Mouse (Mus musculus) gastrocnemius, postnatal 14 days (tissue): ENCODE data around the gene Lima1. TPM values are rescaled to one million over a fixed set of nuclear protein-coding genes. Genes with fewer than 3 reads are reported as not detected.
A peak's percentile ranks its signal among the peaks of the same experiment; 100 is the strongest.
"Not testable (repeated sequence)": the region's sequence is repeated elsewhere in the genome, so short reads cannot be mapped to it uniquely, and the experiment has no call there.

Source experiments
- DNase-seq: peaks from one replicate; pipeline ENCODE4 v3.0.0; 2021; ENCODE audit warnings: mixed read lengths
- intact Hi-C: fragments of 180-260 bp; cut with DNase I; formaldehyde crosslinking; loops from one replicate; pipeline ENCODE4 v1.15.1; 2025; ENCODE audit warnings: low total_unique reads
- total RNA-seq, 2 experiments: library from RNA; stranded (reverse); gene quantifications; 2 replicates each; pipeline ENCODE4 v1.2.3; 2021

Lima1 gene
- total RNA-seq, 2 experiments from 2014 or later: 16.8 to 23.0 TPM

- DNase-seq: no peak
- intact Hi-C loops: no loop called here
Measured at GRCm38 (mm10) chr15:99843856-99844255, 31.4 kb downstream of the Lima1 start.

GRCm38 (mm10) chr15:99839910-99840309, 35.3 kb downstream of the Lima1 start:
- DNase-seq: peak; percentile 68
- intact Hi-C loops: no loop called here

GRCm38 (mm10) chr15:99839165-99839840, 36.0 kb downstream of the Lima1 start:
- DNase-seq: no peak
- intact Hi-C loops: no loop called here

- intact Hi-C loops: no loop called here
- no peak for DNase-seq
Measured at GRCm38 (mm10) chr15:99837561-99837960, 37.7 kb downstream of the Lima1 start.

- no peak for DNase-seq
- intact Hi-C loops: no loop called here
Measured at GRCm38 (mm10) chr15:99835191-99835590, 40.1 kb downstream of the Lima1 start.

GRCm38 (mm10) chr15:99834681-99835080, 40.6 kb downstream of the Lima1 start:
- intact Hi-C loops: no loop called here
- DNase-seq: no peak

- DNase-seq: no peak
- intact Hi-C loops: no loop called here
Measured at GRCm38 (mm10) chr15:99833648-99834454, 41.4 kb downstream of the Lima1 start.

- intact Hi-C loops: no loop called here
Measured at GRCm38 (mm10) chr15:99831535-99831934, 43.7 kb downstream of the Lima1 start.

GRCm38 (mm10) chr15:99828061-99828460, 47.2 kb downstream of the Lima1 start:
- DNase-seq: no peak
- intact Hi-C loops: no loop called here

More at GRCm38 (mm10) chr15:99831535-99831934, 43.7 kb downstream of the Lima1 start:
- no peak for DNase-seq

GRCm38 (mm10) chr15:99826210-99826888, 48.9 kb downstream of the Lima1 start:
- intact Hi-C loops: no loop called here
- DNase-seq: no peak

- intact Hi-C loops: no loop called here
- DNase-seq: no peak
Measured at GRCm38 (mm10) chr15:99825211-99825610, 50.0 kb downstream of the Lima1 start.

GRCm38 (mm10) chr15:99823322-99823898, 51.8 kb downstream of the Lima1 start:
- intact Hi-C loops: no loop called here

GRCm38 (mm10) chr15:99822501-99822900, 52.8 kb downstream of the Lima1 start:
- DNase-seq, intact Hi-C loops: not testable (repeated sequence)

More at GRCm38 (mm10) chr15:99823322-99823898, 51.8 kb downstream of the Lima1 start:
- peak; percentile 45 for DNase-seq

GRCm38 (mm10) chr15:99819621-99820279, 55.5 kb downstream of the Lima1 start:
- intact Hi-C loops: no loop called here
- peak; percentile 63 for DNase-seq

GRCm38 (mm10) chr15:99819109-99819440, 56.2 kb downstream of the Lima1 start:
- DNase-seq: no peak
- intact Hi-C loops: no loop called here

- intact Hi-C loops: no loop called here
- DNase-seq: peak; percentile 37
Measured at GRCm38 (mm10) chr15:99818321-99819108, 56.7 kb downstream of the Lima1 start.

- intact Hi-C loops: no loop called here
Measured at GRCm38 (mm10) chr15:99817343-99818235, 57.7 kb downstream of the Lima1 start.

GRCm38 (mm10) chr15:99815999-99816398, 59.3 kb downstream of the Lima1 start:
- intact Hi-C loops: no loop called here
- DNase-seq: no peak

More at GRCm38 (mm10) chr15:99817343-99818235, 57.7 kb downstream of the Lima1 start:
- no peak for DNase-seq
